Mouse (Mus musculus) small intestine, adult 2 months (tissue): Measurements from ENCODE around the gene Zfp553.

ENCODE experiments used
- CTCF ChIP-seq: fragments of 200-500 bp; IDR thresholded peaks from 2 replicates; pipeline ENCODE4 v1.5.1; 2012; ENCODE audit warnings: low read depth, mild to moderate bottlenecking, control low read depth, inconsistent platforms, low read length, moderate library complexity, mixed read lengths; ENCODE audit not compliant: insufficient replicate concordance, insufficient read length; ENCODE audit errors: extremely low read depth
- POLR2A ChIP-seq: fragments of 200-500 bp; IDR thresholded peaks from 2 replicates; pipeline ENCODE4 v1.6.1; 2012; ENCODE audit warnings: low read depth, mild to moderate bottlenecking, control low read depth, inconsistent platforms, low read length, moderate library complexity

- no peak for TF ChIP-seq POLR2A
- no peak for TF ChIP-seq CTCF
Measured at GRCm38 (mm10) chr7:127282190-127282589, 49.3 kb downstream of the Zfp553 start.
